Mouse (Mus musculus) neural tube, embryonic 12.5 days (tissue): ENCODE measurements around the gene Olfr411. TPM values are rescaled to one million over a fixed set of nuclear protein-coding genes. Genes with fewer than 3 reads are reported as not detected.
A peak's percentile ranks its signal among the peaks of the same experiment; 100 is the strongest.

Experiments
- ATAC-seq: fragments of 200-750 bp; cut with Nextera tagmentation; 2 replicates; pipeline ENCODE4 v1.8.0; 2017; ENCODE audit warnings: low read depth, mild to moderate bottlenecking, moderate TSS enrichment, moderate library complexity; ENCODE audit not compliant: low FRiP score
- H3K27ac ChIP-seq: fragments of 300-500 bp; sonication (generic); 2 replicates; pipeline ENCODE4 v1.5.1; 2016
- H3K27me3 ChIP-seq: fragments of 300-500 bp; sonication (generic); replicated peaks from 2 replicates; pipeline ENCODE4 v1.6.1; 2016; ENCODE audit warnings: mild to moderate bottlenecking
- H3K36me3 ChIP-seq: fragments of 300-500 bp; sonication (generic); 2 replicates; pipeline ENCODE4 v1.6.1; 2016; ENCODE audit warnings: mild to moderate bottlenecking
- H3K4me1 ChIP-seq: fragments of 300-500 bp; sonication (generic); 2 replicates; pipeline ENCODE4 v1.6.1; 2016
- H3K4me2 ChIP-seq: fragments of 300-500 bp; sonication (generic); replicated peaks from 2 replicates; pipeline ENCODE4 v1.6.1; 2016; ENCODE audit warnings: mild to moderate bottlenecking
- H3K4me3 ChIP-seq: fragments of 300-500 bp; sonication (generic); 2 replicates; pipeline ENCODE4 v1.5.1; 2016
- H3K9ac ChIP-seq: fragments of 300-500 bp; sonication (generic); 2 replicates; pipeline ENCODE4 v1.6.1; 2016; ENCODE audit warnings: mild to moderate bottlenecking
- H3K9me3 ChIP-seq: fragments of 300-500 bp; sonication (generic); 2 replicates; pipeline ENCODE4 v1.6.1; 2016; ENCODE audit warnings: mild to moderate bottlenecking
- WGBS: fragments of 180-500 bp; shearing (Covaris S2); methylation state at CpG from one replicate; pipeline ENCODE4 v1.1.7; 2016; 5-methylcytosine and 5-hydroxymethylcytosine counted together
- polyA plus RNA-seq: library from polyadenylated mRNA; unstranded; fragments of >200 nt; fragmentation: Nextera tagmentation; extraction: Ambion mirVana; gene quantifications from 2 replicates; pipeline ENCODE4 v1.2.1, GENCODE M21; 2016

Olfr411 gene
- not detected in 2 replicates for polyA plus RNA-seq

DNA sequence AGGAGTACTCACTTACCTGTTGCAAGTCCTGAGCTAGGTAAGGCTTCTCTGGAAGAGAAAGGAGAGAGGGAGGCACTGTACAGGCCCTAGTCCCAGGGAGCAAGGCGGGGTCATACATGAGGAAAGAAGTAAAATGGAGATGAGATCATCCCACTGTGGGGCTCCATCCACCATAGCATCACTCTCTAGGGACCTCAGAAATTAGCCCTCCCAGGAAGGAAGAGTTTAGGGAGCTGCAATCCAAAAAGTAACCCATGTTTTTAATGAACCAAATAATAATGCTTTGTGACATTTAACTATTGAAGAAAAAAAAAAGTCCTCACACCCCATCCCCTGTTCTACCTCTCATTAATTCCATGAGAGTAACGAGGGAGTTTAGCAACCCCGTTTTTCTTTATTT lies at the start of gene Olfr411:
Gene Olfr411, minus strand, starts transcription at position 101 of the 400 bp plus-strand sequence.
- Histone ChIP-seq H3K4me2 (no peak within 1 kb of the TSS), H3K27me3 (no peaks in the 10 kb centered on the region), H3K4me1 (no peaks in the 10 kb centered on the region), H3K27ac (no peak within 1 kb of the TSS), H3K4me3 (no peak within 1 kb of the TSS), H3K36me3 (no peaks in the 10 kb centered on the region), H3K9ac (no peak within 1 kb of the TSS), H3K9me3 (no peaks in the 10 kb centered on the region)
- ATAC-seq, result no peak
- 81% methylated on average over 3 of the region's 3 CpGs for WGBS

DNA sequence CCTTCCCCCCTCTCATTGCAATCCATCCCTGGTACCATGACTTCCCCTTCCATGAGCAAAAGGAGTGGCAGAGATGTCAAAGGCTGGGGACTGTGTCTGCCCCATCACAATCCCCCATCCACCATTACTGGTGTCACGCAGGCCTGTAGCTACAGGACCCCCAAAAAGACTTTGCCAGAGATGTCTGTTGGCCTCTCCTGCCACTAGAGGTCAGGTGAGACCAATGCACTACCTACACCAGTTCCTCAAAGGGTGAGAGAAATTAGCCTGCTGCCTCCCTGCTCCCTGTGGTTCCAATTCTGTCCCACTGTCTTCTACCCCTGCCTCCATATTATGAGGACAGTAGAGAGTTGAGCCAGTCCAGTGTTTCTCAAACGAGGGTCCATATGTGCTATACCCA lies 49.7 kb upstream of the Olfr411 start:
- no peak overlapping the region for H3K4me2 ChIP-seq
- 48% methylated on average over 2 of the region's 2 CpGs for WGBS
- H3K9ac ChIP-seq, result no peak overlapping the region
- H3K4me1 ChIP-seq, result no peaks in the 10 kb centered on the region
- H3K4me3 ChIP-seq, result no peak overlapping the region
- no peaks in the 10 kb centered on the region for H3K36me3 ChIP-seq
- no peak overlapping the region for H3K27ac ChIP-seq
- no peaks in the 10 kb centered on the region for H3K27me3 ChIP-seq
- no peak for ATAC-seq
- no peaks in the 10 kb centered on the region for H3K9me3 ChIP-seq

DNA sequence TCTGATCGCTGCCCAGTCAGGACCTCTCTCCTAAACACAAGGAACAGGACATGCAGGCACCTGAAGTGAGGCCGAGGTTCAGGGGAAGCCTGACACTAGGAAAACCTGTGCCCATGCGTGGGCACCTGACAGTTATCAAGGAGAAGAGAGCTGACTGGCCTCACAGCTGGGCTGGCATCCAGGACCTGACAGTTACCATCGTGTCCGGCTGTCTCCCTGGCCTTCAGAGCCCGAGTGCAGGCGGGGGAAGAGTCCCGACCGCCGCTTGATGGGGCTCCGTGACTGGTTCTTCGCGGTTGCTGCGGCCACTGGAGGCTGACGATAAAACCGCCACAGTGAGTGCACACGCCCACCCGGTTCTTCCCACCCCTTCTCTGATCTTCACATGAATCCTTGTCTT lies 43.1 kb upstream of the Olfr411 start:
- H3K36me3 ChIP-seq, result no peaks in the 10 kb centered on the region
- no peaks in the 10 kb centered on the region for H3K9me3 ChIP-seq
- no peak overlapping the region for H3K9ac ChIP-seq
- H3K4me1 ChIP-seq, result peaks cover 9% of the 10 kb centered on the region
- H3K27me3 ChIP-seq, result no peaks in the 10 kb centered on the region
- no peak overlapping the region for H3K27ac ChIP-seq
- WGBS, result 82% methylated on average over 18 of the region's 18 CpGs
- no peak overlapping the region for H3K4me3 ChIP-seq
- ATAC-seq, result no peak
- H3K4me2 ChIP-seq, result no peak overlapping the region

DNA sequence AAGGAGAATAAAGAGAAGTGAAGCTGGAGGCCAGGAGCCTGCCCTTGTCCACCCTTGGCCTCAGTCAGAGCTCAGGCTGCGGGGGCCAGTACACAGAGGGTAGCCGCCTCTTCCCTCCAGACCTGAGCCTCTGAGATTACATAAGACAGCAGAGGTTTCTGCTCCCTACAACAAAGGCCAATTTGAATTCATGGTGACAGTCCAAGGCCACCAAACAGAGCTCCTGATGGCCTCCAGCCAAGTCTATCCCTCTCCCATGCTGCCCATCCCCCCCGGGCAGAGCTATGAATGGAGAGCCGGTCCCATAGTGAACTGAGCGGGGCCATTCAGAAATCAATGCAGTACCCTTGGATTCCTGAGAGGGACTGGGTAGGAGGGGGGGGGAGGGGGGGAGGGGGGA lies 41.0 kb upstream of the Olfr411 start:
- ATAC-seq, result peak; percentile 80
- Histone ChIP-seq H3K36me3 (no peaks in the 10 kb centered on the region), H3K4me3 (no peak overlapping the region), H3K27me3 (no peaks in the 10 kb centered on the region), H3K27ac (no peak overlapping the region), H3K4me1 (peaks cover 9% of the 10 kb centered on the region), H3K9ac (no peak overlapping the region), H3K9me3 (no peaks in the 10 kb centered on the region), H3K4me2 (no peak overlapping the region)
- WGBS, result 59% methylated on average over 5 of the region's 5 CpGs

DNA sequence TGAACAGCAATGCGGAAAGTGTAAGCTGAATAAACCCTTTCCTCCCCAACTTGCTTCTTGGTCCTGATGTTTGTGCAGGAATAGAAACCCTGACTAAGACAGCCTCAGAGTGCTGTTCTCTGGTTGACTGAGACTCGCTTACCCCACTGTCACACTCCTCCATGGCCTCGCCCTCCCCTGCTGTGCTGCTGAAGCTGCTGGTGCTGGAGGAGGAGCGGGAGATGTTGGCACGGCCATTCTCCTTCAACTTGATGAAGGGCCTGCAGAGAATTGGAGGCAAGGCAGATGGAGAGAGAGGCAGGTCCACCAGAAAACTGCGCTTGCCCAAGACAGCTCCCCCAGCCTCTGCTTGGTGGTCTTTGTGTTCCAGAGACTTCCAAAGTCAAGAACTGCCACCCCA lies 40.5 kb upstream of the Olfr411 start:
- no peak overlapping the region for H3K9ac ChIP-seq
- 73% methylated on average over 6 of the region's 6 CpGs for WGBS
- H3K4me2 ChIP-seq, result no peak overlapping the region
- no peaks in the 10 kb centered on the region for H3K27me3 ChIP-seq
- no peak overlapping the region for H3K27ac ChIP-seq
- no peak for ATAC-seq
- H3K4me3 ChIP-seq, result no peak overlapping the region
- H3K9me3 ChIP-seq, result no peaks in the 10 kb centered on the region
- no peaks in the 10 kb centered on the region for H3K36me3 ChIP-seq
- peaks cover 9% of the 10 kb centered on the region for H3K4me1 ChIP-seq

DNA sequence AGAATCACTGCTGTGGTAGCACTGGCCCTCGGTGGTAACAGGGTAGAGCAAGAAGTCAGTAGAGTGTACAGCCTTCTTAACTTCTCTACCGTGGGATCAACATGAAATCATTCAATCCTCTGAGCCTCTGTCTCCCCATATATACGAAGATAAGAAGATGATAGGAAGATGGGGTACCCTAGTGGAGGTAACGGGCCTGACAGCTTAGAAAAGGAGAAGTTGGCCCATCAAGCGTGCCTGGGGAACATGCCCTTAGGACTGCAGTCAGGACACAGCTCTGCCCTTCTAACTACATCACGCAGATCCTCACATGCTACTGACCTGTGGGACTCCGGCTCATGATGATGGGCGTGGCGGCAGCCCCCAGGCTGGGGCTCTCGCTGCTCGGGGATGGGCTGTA lies 39.4 kb upstream of the Olfr411 start:
- Histone ChIP-seq H3K4me2 (no peak overlapping the region), H3K27ac (no peak overlapping the region), H3K36me3 (peaks cover 4% of the 10 kb centered on the region; the same call in 1 of the 2 replicates), H3K4me1 (peaks cover 9% of the 10 kb centered on the region), H3K9ac (no peak overlapping the region), H3K4me3 (no peak overlapping the region), H3K9me3 (no peaks in the 10 kb centered on the region), H3K27me3 (no peaks in the 10 kb centered on the region)
- no peak for ATAC-seq
- 88% methylated on average over 11 of the region's 11 CpGs for WGBS

DNA sequence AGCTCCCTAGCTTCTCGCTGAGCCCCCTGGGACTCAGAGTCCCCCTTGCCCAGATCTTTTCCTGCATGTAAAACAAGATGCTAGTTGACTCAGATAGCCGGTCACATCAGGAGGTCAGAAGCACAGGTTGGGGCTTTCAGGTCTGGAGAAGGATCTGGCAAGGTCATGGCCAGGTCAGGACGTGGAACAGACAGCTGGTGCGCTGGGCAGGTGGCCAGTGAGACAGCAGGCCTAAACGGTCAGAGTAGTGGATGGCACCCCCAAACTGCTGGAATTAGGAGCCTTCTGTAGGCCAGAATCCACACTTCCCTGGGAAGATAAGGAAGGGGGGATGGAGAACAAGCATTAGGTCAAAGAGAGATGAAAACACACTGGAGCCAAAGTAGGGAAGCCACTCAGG lies 34.8 kb upstream of the Olfr411 start:
- no peak overlapping the region for H3K27ac ChIP-seq
- H3K9me3 ChIP-seq, result no peaks in the 10 kb centered on the region
- no peaks in the 10 kb centered on the region for H3K4me1 ChIP-seq
- H3K36me3 ChIP-seq, result peaks cover 7% of the 10 kb centered on the region; the same call in 1 of the 2 replicates
- H3K4me2 ChIP-seq, result no peak overlapping the region
- no peaks in the 10 kb centered on the region for H3K27me3 ChIP-seq
- WGBS, result 84% methylated on average over 5 of the region's 5 CpGs
- no peak for ATAC-seq
- no peak overlapping the region for H3K9ac ChIP-seq
- H3K4me3 ChIP-seq, result no peak overlapping the region

DNA sequence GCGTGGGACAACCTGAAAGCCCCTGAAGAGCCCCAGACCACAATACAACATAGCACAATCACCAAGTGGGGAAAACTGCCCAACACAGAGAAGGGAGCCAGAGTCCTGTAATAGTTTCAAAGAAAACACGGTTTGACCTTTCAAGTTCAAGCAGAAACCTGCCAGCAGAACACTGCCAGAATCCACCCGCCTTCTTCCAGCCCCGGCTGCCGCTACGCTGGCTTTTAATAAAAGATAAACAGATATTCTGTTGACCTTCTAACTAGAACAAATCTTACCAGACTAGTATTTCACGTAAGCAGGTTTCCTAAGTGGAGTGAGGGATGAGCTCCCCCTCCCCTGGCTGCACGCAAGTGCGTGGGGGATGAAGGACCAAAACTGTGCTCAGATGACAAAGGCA lies 33.2 kb upstream of the Olfr411 start:
- no peak for ATAC-seq
- H3K27ac ChIP-seq, result no peak overlapping the region

DNA sequence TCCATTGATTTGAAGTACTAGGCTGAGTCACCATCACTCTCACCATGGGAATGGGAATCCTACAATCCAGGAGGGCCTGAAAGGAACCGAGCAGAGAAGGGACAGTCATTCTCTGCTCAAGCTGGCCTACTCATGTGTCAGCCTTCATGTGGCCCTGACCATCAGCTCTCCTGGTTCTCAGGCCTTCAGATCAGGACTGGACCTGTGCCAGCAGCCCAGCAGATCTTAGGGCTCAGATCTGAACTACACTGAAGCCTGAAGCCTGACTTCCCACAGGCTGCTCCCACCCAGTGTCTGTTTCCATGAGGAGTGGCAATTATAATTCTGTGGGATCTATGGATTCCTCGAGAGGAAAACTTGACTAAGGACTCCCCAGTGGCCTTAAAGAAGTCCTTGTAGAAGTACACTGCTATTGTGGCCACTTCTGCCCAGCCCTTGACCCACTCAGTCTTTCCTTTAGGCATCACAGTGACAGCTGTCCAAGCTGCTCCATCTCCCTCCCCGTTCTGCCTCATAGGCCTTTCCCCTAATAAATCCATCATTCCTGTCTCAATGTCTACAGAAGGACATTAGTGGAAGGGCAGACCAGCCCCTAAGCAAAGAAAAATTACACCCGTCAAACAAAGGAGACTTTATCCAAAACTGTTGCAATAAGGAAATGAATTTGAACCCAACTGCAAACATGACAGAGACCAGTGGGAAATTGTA lies 26.9 kb upstream of the Olfr411 start:
- H3K9me3 ChIP-seq, result no peaks in the 10 kb centered on the region
- no peaks in the 10 kb centered on the region for H3K27me3 ChIP-seq
- no peaks in the 10 kb centered on the region for H3K36me3 ChIP-seq
- no peak for ATAC-seq
- no peak overlapping the region for H3K9ac ChIP-seq
- no peaks in the 10 kb centered on the region for H3K4me1 ChIP-seq
- 72% methylated on average over 4 of the region's 4 CpGs for WGBS
- H3K27ac ChIP-seq, result no peak overlapping the region
- no peak overlapping the region for H3K4me2 ChIP-seq
- no peak overlapping the region for H3K4me3 ChIP-seq

More for the DNA sequence above, 33.2 kb upstream of the Olfr411 start:
- 88% methylated on average over 9 of the region's 9 CpGs for WGBS
- peaks cover 7% of the 10 kb centered on the region; the same call in 1 of the 2 replicates for H3K36me3 ChIP-seq
- no peak overlapping the region for H3K4me3 ChIP-seq
- H3K27me3 ChIP-seq, result no peaks in the 10 kb centered on the region
- no peaks in the 10 kb centered on the region for H3K4me1 ChIP-seq
- no peak overlapping the region for H3K9ac ChIP-seq
- H3K4me2 ChIP-seq, result no peak overlapping the region
- no peaks in the 10 kb centered on the region for H3K9me3 ChIP-seq

DNA sequence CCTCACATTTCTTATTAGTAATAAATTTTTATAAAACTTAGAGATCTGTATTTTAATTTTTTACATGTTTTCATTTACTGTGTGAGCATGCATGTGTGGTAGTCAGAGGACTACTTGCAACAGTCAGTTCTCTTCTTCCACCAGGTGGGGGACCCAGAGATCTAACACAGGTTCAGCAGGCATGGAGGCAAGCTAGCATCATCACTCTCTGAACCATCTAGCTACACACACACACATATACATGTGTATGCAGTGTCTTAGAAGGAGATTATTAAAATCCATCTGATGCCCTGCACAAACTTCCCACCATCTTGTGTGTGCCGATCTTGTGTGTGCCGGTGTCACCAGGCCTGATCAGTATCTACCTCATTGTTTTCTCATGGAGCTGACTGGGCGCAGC lies 24.4 kb upstream of the Olfr411 start:
- Histone ChIP-seq H3K27ac (no peak overlapping the region), H3K4me3 (no peak overlapping the region), H3K4me2 (no peak overlapping the region), H3K4me1 (no peaks in the 10 kb centered on the region), H3K9me3 (no peaks in the 10 kb centered on the region), H3K27me3 (no peaks in the 10 kb centered on the region), H3K9ac (no peak overlapping the region), H3K36me3 (no peaks in the 10 kb centered on the region)
- ATAC-seq, result peak; percentile 88
- 84% methylated on average over 3 of the region's 3 CpGs for WGBS

DNA sequence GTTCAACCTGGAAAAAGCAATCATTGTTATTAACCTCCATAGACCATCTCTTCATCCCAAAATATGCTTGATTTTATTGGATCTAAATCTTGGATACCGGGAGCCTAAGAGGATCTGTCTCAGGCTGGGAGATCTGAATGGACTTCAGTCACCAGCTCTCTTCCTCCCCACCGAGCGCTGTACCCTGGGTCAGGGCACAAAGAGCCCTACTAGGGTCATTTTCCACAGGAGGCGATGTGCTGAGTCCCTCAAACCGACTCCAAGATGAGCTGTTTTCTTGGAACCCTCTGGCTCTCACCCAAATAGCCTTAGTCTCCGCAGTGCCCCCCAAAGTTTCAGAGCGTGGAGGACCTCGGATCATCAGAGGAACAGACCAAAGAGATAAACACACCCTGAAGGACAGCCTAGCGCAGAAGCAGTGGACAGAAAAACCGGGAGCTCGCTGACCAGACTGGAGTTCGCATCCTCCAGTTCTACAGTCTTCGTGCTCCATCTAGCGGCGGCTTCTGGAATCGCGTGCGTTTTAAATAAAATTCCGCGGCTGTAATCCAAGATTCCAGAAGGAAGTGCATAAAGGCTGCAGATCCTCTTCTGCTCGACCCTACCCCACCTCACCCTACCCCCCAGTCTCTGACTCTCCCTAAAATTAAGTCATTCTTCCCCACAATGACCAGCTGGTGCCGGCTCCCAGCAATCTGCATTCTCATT lies 19.1 kb upstream of the Olfr411 start:
- Histone ChIP-seq H3K36me3 (no peaks in the 10 kb centered on the region), H3K27ac (no peak overlapping the region), H3K9me3 (no peaks in the 10 kb centered on the region), H3K27me3 (0 out of 2 replicates have a peak, but pooled peaks cover 5% of the 10 kb centered on the region), H3K9ac (no peak overlapping the region), H3K4me3 (no peak overlapping the region), H3K4me1 (no peaks in the 10 kb centered on the region), H3K4me2 (no peak overlapping the region; the same call in 1 of the 2 replicates)
- peak; percentile 68 for ATAC-seq
- WGBS, result 13% methylated on average over 22 of the region's 22 CpGs

DNA sequence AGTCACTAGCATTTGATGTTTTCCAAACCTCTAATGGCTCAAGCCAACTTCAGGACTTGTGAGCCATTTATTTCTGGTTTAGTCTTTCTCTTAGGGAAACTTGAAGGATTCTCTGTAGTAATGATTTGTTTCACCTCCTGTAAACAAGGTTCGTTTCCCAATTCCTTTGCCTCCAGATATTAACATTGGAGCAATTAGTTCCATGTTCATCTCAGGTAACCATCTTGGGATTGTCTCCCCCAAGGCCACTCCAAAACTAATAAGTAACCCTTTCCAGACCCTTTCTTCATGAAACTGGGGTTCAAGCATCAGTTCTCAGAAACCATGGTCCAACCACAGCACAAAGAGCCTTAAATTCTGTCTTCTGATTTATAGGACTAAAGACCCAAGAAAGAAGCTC lies 9.3 kb upstream of the Olfr411 start, which contains the start of gene Olfr412:
Gene Olfr412, plus strand, starts transcription at position 301 of the 400 bp plus-strand sequence.
- Histone ChIP-seq H3K9me3 (peaks cover 9% of the 10 kb centered on the region; the same call in 1 of the 2 replicates), H3K27me3 (no peaks in the 10 kb centered on the region), H3K4me3 (no peak within 1 kb of the TSS), H3K36me3 (no peaks in the 10 kb centered on the region), H3K4me1 (no peaks in the 10 kb centered on the region), H3K27ac (no peak within 1 kb of the TSS), H3K4me2 (no peak within 1 kb of the TSS), H3K9ac (no peak within 1 kb of the TSS)
- ATAC-seq, result no peak
- WGBS, result 79% methylated on average over 1 of the region's 1 CpGs
